Mouse (Mus musculus) splenic B cell, adult 2 months (primary cell): Measurements from ENCODE around the gene Kalrn.

ENCODE experiments used
- DNase-seq: peaks from one replicate; pipeline ENCODE4 v3.0.0-alpha.2; 2011; ENCODE audit warnings: low read depth, low spot score
- H3K27me3 ChIP-seq: 2 replicates; pipeline ENCODE4 v1.6.1; 2012; ENCODE audit warnings: mild to moderate bottlenecking, low read length, moderate library complexity, mixed read lengths; ENCODE audit not compliant: control insufficient read depth, poor library complexity, insufficient read depth, severe bottlenecking
- H3K36me3 ChIP-seq: 2 replicates; pipeline ENCODE4 v1.6.1; 2012; ENCODE audit warnings: mild to moderate bottlenecking, low read length, moderate library complexity, mixed read lengths; ENCODE audit not compliant: control insufficient read depth, poor library complexity, insufficient read depth, severe bottlenecking

Kalrn gene

DNA sequence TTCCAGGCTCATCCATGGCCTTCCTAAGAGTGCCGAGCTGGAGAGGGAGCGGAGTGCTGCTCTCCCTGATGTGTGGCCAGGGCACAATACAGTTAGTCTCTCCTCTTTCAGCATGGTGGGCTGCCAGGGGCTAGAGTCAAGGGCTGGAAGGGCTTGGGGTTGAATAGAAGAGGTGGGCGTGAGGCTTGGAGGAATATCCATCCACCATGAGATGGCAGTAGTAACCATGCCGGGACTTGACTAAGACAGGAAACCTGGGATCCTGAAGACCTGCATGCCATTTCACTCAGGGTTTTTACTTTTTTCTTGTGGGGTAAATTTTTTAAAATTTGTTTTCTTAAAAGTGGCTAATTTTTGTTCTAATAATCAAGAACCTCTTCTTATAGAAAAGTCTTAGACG is 365.4 kb downstream of the Kalrn start:
- Histone ChIP-seq H3K36me3 (no peaks in the 10 kb centered on the region), H3K27me3 (no peaks in the 10 kb centered on the region)
- DNase-seq: no peak

DNA sequence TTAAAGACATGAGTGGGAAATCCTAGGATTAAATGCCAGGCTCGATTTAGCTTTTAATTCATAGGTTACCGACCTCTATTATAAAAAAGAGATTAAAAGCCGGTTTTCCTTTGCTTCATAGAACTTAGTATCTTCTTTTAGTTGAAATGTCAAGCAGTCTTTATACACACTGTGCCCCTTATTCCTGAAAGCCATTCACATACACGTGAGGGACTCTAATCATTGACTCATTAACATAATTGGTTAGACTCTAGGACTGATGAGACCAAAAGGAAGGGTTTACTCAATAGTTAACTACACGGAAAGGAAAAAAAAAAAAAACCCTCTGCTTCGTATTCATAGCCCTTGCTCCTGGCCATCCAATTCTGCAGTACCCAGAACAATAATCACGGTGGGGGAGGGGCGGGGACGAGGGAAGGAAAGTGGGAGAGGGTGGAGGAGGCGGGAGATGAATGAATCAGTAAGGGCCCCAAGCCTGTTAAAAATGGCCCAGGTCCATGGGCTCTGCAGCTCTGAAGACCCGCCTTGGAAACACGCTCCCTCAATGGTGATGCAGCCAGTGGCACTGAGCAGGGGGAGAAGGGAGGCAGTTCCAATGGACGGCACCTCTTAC is 368.7 kb downstream of the Kalrn start:
- no peaks in the 10 kb centered on the region for H3K27me3 ChIP-seq
- H3K36me3 ChIP-seq: no peaks in the 10 kb centered on the region
- DNase-seq: no peak

DNA sequence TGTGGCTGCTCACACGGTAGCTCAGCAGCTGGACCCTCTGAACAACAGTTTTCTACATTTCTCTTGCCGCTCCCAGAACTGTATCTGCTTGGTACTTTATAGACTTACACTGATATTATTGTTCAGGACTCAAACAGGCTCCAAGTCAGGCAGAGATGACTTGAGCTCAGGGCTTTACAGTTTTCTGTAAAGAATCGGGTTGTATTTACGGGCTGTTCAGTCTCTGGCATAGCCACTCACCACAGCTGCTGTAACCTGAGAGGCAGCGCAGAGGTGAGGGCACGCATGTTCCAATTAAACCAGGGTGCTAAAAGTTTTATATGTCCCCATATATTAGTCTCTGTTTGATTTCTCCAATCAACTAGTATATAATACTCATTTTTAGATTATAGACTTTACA is 373.8 kb downstream of the Kalrn start:
- Histone ChIP-seq H3K27me3 (no peaks in the 10 kb centered on the region), H3K36me3 (no peaks in the 10 kb centered on the region)
- DNase-seq: no peak

DNA sequence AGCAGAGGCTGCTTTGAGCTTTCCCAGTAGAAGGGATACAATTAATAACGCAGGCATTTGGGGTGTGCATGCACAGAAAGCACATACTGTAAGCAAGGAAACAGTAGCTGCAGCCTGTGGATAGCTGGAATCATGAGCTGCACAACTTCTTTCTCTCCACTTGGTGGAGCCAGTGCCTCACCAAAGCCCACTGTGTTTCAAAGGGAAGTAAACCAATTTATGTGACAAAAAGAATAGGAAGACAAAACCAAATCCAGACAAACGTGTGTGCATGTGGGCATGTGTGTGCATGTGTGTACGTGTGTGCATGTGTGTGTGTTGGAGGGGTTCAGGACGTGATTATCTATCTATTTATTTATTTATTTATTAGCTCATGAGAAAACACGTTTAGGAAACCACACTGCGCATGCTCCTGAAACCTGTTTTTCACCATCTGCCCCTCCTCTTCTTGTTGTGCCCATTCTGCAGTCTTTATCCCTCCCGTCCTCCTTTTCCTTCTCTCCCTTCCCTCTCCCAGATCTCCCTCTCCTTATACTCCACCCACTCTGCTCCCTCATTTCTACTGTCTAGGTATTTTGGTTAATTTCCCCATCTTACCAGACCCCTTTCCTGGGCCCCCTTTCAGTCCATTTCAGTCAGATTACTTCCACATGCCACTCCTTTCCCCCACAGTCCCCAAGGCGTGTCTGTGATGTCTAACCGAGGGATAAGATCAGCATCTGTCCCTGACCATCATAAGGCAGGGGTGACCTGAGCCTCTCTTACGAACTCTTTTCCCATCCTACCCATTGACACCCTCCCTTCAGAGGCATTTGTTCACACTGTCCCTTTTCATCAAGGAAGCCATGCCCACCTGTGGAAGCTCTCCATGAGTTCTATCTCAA is 380.1 kb downstream of the Kalrn start:
- H3K27me3 ChIP-seq: no peaks in the 10 kb centered on the region
- H3K36me3 ChIP-seq: no peaks in the 10 kb centered on the region
- peak; percentile 44 for DNase-seq

DNA sequence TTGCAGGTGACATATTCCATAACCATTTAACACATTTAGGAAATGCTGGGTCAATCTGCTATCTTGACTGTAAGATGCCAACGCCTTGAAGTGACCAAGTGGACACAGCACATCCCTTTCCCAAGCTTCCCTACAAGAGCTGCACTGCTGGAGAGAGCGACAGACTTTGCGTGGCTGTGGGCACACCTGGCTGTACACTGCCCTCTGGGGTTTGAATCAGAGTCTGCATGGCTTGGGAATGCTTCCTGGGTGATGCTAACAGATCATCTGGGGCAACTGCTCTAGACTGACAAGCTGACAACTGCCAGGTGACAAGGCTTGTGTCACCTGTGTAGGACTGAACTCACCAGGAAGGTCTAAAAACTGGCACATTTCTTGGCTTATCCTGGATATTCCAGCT is 388.6 kb downstream of the Kalrn start:
- H3K36me3 ChIP-seq: no peaks in the 10 kb centered on the region
- no peak for DNase-seq
- no peaks in the 10 kb centered on the region for H3K27me3 ChIP-seq

DNA sequence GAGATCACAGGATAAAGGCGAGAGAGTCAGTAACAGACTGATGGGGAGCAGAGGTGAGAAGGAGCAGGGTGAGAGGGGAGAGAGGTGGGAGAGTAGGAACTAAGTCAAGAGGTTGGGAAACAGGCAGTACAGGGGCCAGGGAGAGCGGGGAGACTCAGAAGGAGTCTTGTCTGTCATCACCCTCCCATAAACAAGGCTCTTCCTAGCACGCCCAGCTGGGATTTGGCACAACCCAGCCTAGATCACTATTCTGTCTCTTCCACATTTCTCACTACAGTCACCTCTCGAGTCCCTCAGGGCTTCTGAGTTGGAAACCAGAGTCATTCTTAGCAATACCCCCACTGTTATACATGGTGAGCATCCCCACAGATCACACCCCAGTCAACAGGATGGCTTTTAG is 390.1 kb downstream of the Kalrn start:
- Histone ChIP-seq H3K27me3 (no peaks in the 10 kb centered on the region), H3K36me3 (no peaks in the 10 kb centered on the region)
- no peak for DNase-seq

DNA sequence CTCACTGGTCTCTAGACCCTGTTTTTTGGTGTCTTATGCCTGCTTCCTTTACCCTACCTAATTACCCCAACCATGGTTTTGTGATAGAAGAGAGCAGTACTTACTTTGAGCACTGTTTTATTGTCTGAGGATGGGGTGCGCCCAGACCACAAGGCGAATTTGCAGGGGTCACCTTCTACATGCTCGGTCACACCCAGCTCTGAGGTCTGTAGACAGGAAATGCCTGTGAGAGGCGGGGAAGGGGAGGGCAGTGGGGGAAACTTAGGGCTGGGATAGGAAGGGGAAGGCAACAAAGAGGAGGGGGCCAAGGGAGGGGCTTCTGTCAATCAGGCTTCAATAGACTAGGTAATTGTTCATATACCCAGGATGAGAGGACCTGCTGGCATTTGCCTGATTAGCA is 397.7 kb downstream of the Kalrn start:
- DNase-seq: no peak
- Histone ChIP-seq H3K36me3 (no peaks in the 10 kb centered on the region), H3K27me3 (no peaks in the 10 kb centered on the region)

DNA sequence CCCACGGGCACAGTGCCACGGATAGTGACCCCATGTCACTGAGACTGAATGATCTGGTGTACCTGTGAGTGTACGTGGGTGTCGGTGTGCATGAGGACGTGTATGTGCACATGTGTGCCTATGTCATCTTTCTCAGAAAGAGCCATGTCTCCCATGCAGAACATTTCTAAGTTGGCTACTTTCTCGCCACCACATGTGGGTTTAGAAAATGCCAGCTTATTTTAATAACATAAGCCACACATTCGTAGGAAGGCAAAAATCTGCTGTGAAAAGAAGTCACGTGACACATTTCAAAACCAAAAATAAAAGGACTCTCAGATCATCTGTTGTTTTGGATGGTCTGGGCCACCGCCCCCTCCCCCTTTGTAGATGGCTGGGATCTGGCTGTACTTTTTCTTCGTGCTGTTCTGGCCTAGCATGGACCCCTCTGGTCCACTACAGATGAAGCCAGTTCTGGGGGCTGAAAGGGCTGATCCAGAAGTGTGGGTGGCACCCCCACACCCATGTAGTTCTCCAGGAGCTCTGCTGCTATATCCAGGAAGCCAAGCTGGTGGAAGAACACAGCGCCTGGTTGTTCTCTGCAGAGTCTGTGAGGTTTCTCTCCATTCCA is 400.7 kb downstream of the Kalrn start:
- Histone ChIP-seq H3K36me3 (no peaks in the 10 kb centered on the region), H3K27me3 (no peaks in the 10 kb centered on the region)
- DNase-seq: no peak

DNA sequence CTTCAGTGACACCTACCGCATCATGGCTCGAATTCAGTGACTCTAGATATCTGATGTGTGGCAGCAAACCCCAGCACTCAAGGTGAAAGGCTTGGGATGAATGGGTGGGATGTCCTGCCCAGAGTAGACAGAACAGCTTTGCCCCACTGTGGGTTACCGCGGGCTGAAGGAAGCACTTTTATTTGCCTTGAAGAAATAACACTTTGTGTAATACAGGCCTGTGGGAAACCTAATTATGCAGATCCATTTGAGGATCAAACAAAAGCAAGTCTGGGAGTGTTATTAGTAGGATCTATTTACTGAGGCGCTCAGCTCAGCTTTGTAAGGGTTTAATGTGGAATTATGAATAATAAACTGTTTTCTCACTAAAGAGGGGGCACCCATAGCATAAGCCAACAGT is 406.3 kb downstream of the Kalrn start:
- DNase-seq: no peak
- no peaks in the 10 kb centered on the region for H3K27me3 ChIP-seq
- no peaks in the 10 kb centered on the region for H3K36me3 ChIP-seq

DNA sequence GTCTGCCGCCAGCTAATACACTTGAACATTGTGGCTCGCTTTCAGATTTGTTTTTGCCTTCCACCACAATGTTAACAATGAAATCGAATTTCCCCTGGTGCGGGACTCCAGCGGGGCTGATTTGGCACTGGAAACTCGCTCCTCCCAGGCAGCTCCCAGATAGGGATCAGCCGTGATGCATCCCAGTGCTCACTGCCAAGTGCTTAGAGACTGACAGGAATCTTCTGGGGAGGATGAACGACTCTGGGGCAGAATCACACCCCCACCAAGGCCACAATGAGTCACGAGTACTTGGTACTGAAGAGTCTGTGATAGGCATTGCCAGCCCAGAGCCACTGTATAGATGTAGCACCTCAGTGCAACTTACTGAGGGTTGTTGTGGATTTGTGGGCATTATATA is 410.2 kb downstream of the Kalrn start:
- Histone ChIP-seq H3K36me3 (no peaks in the 10 kb centered on the region), H3K27me3 (no peaks in the 10 kb centered on the region)
- DNase-seq: no peak

DNA sequence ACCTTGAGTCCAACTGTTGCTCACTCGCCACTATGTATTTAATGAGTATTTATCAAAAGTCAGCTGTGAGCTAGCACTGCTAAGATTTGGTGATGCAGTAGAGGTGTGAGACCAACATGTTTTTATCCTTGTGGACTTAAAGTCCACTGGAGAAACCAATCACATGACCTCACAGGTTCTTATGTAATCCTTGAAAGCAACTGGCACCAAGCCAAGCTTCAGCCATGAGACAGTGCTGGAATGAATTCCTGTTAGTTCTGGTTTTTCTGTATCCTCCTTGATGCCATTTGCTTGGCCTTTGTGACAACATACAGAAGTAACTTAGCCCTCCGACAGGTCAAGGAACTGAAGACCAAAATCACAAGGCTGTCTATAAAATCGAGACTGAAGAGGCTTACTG is 413.8 kb downstream of the Kalrn start:
- no peak for DNase-seq
- Histone ChIP-seq H3K36me3 (no peaks in the 10 kb centered on the region), H3K27me3 (no peaks in the 10 kb centered on the region)

DNA sequence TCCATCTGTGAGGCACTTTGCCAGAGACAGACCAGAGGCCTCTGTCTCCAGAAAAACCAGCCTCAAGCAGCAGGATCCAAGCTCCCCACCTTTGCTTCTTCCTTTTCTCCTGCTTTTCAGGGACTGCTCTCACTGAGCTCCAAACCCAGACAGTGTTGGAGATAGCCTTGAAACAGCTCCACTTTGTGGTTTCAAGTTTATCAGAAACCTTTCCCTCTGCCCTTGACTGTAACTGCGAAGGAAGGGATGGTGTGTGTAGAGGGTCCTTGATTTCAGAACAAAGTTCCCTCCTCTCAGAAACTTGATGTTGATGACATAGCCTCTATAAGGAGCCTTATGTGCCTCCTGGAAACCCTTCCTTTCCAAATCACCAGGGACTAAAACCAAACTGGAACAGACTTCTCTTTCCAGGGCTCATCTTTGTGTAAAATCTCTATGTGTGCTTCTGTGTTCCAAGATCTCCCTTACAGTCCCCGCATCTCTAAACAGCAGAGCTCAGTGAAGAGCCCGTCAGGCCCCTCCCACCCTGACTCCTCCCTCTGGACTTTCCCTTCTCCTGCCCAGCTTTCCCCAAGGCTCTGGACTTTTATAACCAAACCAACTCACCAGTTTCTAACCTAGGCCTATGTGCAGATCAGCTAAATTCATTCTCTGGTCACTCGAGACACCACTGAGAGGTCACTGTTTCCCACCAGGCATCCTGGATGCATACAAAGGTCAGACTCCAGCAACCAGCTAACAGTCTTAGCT is 415.8 kb downstream of the Kalrn start:
- no peaks in the 10 kb centered on the region for H3K27me3 ChIP-seq
- no peak for DNase-seq
- H3K36me3 ChIP-seq: no peaks in the 10 kb centered on the region

DNA sequence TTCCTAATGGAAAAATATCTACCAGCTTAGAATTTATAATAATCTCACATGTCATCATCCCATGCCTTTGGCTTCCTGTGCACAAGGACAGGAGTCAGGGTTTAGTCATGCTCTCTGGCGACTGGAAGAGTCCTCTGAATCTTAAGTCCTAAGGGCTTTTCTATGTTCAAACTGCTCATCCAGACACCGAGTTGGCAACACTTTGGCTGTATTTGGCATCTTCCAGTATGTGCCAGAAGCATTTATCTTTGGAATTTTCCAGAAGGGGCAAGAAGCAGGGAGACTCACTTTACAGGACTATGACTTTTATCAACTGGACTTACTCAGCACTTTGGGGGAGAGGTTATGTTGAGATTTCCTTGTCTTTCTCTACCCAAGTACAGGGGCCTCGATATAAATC is 417.6 kb downstream of the Kalrn start:
- Histone ChIP-seq H3K36me3 (no peaks in the 10 kb centered on the region), H3K27me3 (no peaks in the 10 kb centered on the region)
- no peak for DNase-seq

DNA sequence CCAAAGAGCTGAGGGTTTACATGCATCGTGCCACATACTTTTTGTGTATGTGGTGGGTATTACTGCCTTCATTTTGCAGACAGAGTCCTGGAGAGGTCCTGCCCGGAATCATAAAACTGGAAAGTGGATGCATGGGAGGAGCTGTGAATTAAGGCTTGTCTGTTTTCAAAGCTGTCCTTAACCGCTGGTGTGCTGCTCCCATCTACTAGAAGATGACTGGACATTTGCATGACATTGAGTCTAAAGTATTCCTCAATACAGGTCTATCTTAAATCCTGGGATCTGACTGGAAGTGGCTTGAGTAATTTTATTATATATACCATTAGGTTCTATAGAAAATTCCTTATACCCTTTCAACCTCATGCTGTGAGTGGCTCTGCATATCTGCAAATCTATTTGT is 418.4 kb downstream of the Kalrn start:
- DNase-seq: no peak
- no peaks in the 10 kb centered on the region for H3K36me3 ChIP-seq
- H3K27me3 ChIP-seq: no peaks in the 10 kb centered on the region
